Mouse (Mus musculus): ENCODE measurements around the gene Apobr.

The Apobr gene

GRCm38 (mm10) chr7:126584506-126584977 lies at the start of gene Apobr:
Gene Apobr, plus strand, starts transcription at chr7:126584942.
- peak; percentile 30 for DNase-seq (ENCODE audit: low read depth, low spot score)

GRCm38 (mm10) chr7:126535766-126536165 lies 49.0 kb upstream of the Apobr start:
- DNase-seq (ENCODE audit: low read depth, low spot score), result no peak

GRCm38 (mm10) chr7:126536466-126536865 lies 48.3 kb upstream of the Apobr start:
- no peak for DNase-seq (ENCODE audit: low read depth, low spot score)

GRCm38 (mm10) chr7:126537820-126538585 lies 46.7 kb upstream of the Apobr start:
- peak; percentile 70 for DNase-seq (ENCODE audit: low read depth, low spot score)

GRCm38 (mm10) chr7:126541661-126542060 lies 43.1 kb upstream of the Apobr start:
- DNase-seq (ENCODE audit: low read depth, low spot score), result no peak

GRCm38 (mm10) chr7:126545631-126546030 lies 39.1 kb upstream of the Apobr start:
- no peak for DNase-seq (ENCODE audit: low read depth, low spot score)

- DNase-seq (ENCODE audit: low read depth, low spot score), result no peak
These were observed 29.9 kb upstream of the Apobr start for GRCm38 (mm10) chr7:126554796-126555195.

- DNase-seq (ENCODE audit: low read depth, low spot score), result no peak
These were observed 28.1 kb upstream of the Apobr start for GRCm38 (mm10) chr7:126556635-126557034.

GRCm38 (mm10) chr7:126565693-126566092 lies 19.0 kb upstream of the Apobr start:
- DNase-seq (ENCODE audit: low read depth, low spot score), result peak; percentile 35

GRCm38 (mm10) chr7:126566094-126566765 lies 18.5 kb upstream of the Apobr start, which contains the start of gene Eif3c:
Gene Eif3c, minus strand, starts transcription at chr7:126566411.
- DNase-seq (ENCODE audit: low read depth, low spot score), result peak; percentile 93

- DNase-seq (ENCODE audit: low read depth, low spot score), result peak; percentile 87
These were observed 7.8 kb upstream of the Apobr start for GRCm38 (mm10) chr7:126576946-126577345.

- peak; percentile 67 for DNase-seq (ENCODE audit: low read depth, low spot score)
These were observed 5.6 kb upstream of the Apobr start for GRCm38 (mm10) chr7:126579172-126579571.

- DNase-seq (ENCODE audit: low read depth, low spot score), result no peak
These were observed 3.1 kb upstream of the Apobr start for GRCm38 (mm10) chr7:126581661-126582060.

GRCm38 (mm10) chr7:126582759-126583158 lies 2.0 kb upstream of the Apobr start:
- peak; percentile 51 for DNase-seq (ENCODE audit: low read depth, low spot score)

GRCm38 (mm10) chr7:126583251-126583709 lies 1.5 kb upstream of the Apobr start:
- peak; percentile 97 for DNase-seq (ENCODE audit: low read depth, low spot score)

- DNase-seq (ENCODE audit: low read depth, low spot score), result no peak
These were observed 981 bp upstream of the Apobr start for GRCm38 (mm10) chr7:126583761-126584160.

GRCm38 (mm10) chr7:126585717-126586116 lies 975 bp downstream of the Apobr start, which contains the start of gene Cln3:
Gene Cln3, minus strand, starts transcription at chr7:126585817.
- no peak for DNase-seq (ENCODE audit: low read depth, low spot score)

- no peak for DNase-seq (ENCODE audit: low read depth, low spot score)
These were observed 2.1 kb downstream of the Apobr start for GRCm38 (mm10) chr7:126586839-126587238.

- DNase-seq (ENCODE audit: low read depth, low spot score), result peak; percentile 85
These were observed 3.0 kb downstream of the Apobr start for GRCm38 (mm10) chr7:126587779-126588178.

- no peak for DNase-seq (ENCODE audit: low read depth, low spot score)
These were observed 10.3 kb downstream of the Apobr start, which contains the start of gene Il27 for GRCm38 (mm10) chr7:126594862-126595561. Gene Il27, minus strand, starts transcription at chr7:126594941.

- no peak for DNase-seq (ENCODE audit: low read depth, low spot score)
These were observed 11.1 kb downstream of the Apobr start for GRCm38 (mm10) chr7:126595890-126596289.

GRCm38 (mm10) chr7:126596414-126596813 lies 11.7 kb downstream of the Apobr start:
- no peak for DNase-seq (ENCODE audit: low read depth, low spot score)
